Mouse (Mus musculus) liver, embryonic 15.5 days (tissue): ENCODE measurements at regions not wholly inside any gene's neighbourhood (a gene's known extent, or its start where the extent isn't known, plus 50 kb on each side); places are given as distances from the start of the nearest gene placed in this dataset.

Experiments used
- ATAC-seq: fragments of 200-750 bp; cut with Nextera tagmentation; 2 replicates; pipeline ENCODE4 v1.8.0; 2017; ENCODE audit warnings: moderate number of reproducible peaks, mild to moderate bottlenecking, moderate library complexity; ENCODE audit not compliant: insufficient read depth
- H3K27ac ChIP-seq: fragments of 300-500 bp; sonication (generic); replicated peaks from 2 replicates; pipeline ENCODE4 v1.5.1; 2015; ENCODE audit warnings: mild to moderate bottlenecking, inconsistent platforms
- H3K27me3 ChIP-seq: fragments of 300-500 bp; sonication (generic); 2 replicates; pipeline ENCODE4 v1.6.1; 2015; ENCODE audit warnings: mild to moderate bottlenecking, inconsistent platforms
- H3K36me3 ChIP-seq: fragments of 300-500 bp; sonication (generic); replicated peaks from 2 replicates; pipeline ENCODE4 v1.6.1; 2015; ENCODE audit warnings: moderate library complexity, mild to moderate bottlenecking, inconsistent platforms
- H3K4me1 ChIP-seq: fragments of 300-500 bp; sonication (generic); replicated peaks from 2 replicates; pipeline ENCODE4 v1.6.1; 2015; ENCODE audit warnings: inconsistent platforms
- H3K4me2 ChIP-seq: fragments of 300-500 bp; sonication (generic); 2 replicates; pipeline ENCODE4 v1.6.1; 2015; ENCODE audit warnings: moderate library complexity, mild to moderate bottlenecking, inconsistent platforms
- H3K4me3 ChIP-seq: fragments of 300-500 bp; sonication (generic); replicated peaks from 2 replicates; pipeline ENCODE4 v1.5.1; 2015; ENCODE audit warnings: mild to moderate bottlenecking, inconsistent platforms
- H3K9ac ChIP-seq: fragments of 300-500 bp; sonication (generic); 2 replicates; pipeline ENCODE4 v1.6.1; 2015; ENCODE audit warnings: moderate library complexity, mild to moderate bottlenecking, inconsistent platforms
- H3K9me3 ChIP-seq: fragments of 300-500 bp; sonication (generic); replicated peaks from 2 replicates; pipeline ENCODE4 v1.6.1; 2016; ENCODE audit warnings: inconsistent platforms
- WGBS: fragments of 180-500 bp; shearing (Covaris S2); methylation state at CpG from one replicate; pipeline ENCODE4 v1.1.7; 2015; ENCODE audit warnings: mixed read lengths; ENCODE audit not compliant: insufficient replicate concordance; 5-methylcytosine and 5-hydroxymethylcytosine counted together

- H3K4me3 ChIP-seq, result no peak overlapping the region
- H3K4me1 ChIP-seq, result no peaks in the 10 kb centered on the region
- no peaks in the 10 kb centered on the region for H3K9me3 ChIP-seq
- 42% methylated on average over 8 of the region's 8 CpGs for WGBS
- ATAC-seq, result no peak
- no peaks in the 10 kb centered on the region for H3K36me3 ChIP-seq
- H3K4me2 ChIP-seq, result no peak overlapping the region
- H3K27ac ChIP-seq, result no peak overlapping the region
- no peak overlapping the region for H3K9ac ChIP-seq
- no peaks in the 10 kb centered on the region for H3K27me3 ChIP-seq
Observed at GRCm38 (mm10) chr13:44018489-44019303, 234.1 kb downstream of the Cd83 start.

- no peak overlapping the region for H3K4me3 ChIP-seq
- no peak for ATAC-seq
- H3K4me1 ChIP-seq, result no peaks in the 10 kb centered on the region
- no peaks in the 10 kb centered on the region for H3K36me3 ChIP-seq
- no peaks in the 10 kb centered on the region for H3K9me3 ChIP-seq
- no peak overlapping the region for H3K27ac ChIP-seq
- no peak overlapping the region for H3K4me2 ChIP-seq
- no peaks in the 10 kb centered on the region for H3K27me3 ChIP-seq
- no peak overlapping the region for H3K9ac ChIP-seq
Observed at GRCm38 (mm10) chr13:44019304-44019583, 234.7 kb downstream of the Cd83 start.

- H3K4me1 ChIP-seq, result no peaks in the 10 kb centered on the region
- no peak overlapping the region for H3K4me3 ChIP-seq
- H3K9me3 ChIP-seq, result no peaks in the 10 kb centered on the region
- no peaks in the 10 kb centered on the region for H3K36me3 ChIP-seq
- 37% methylated on average over 7 of the region's 7 CpGs for WGBS
- no peak overlapping the region for H3K27ac ChIP-seq
- H3K27me3 ChIP-seq, result no peaks in the 10 kb centered on the region
- no peak for ATAC-seq
- H3K9ac ChIP-seq, result no peak overlapping the region
- no peak overlapping the region for H3K4me2 ChIP-seq
Observed at GRCm38 (mm10) chr13:44020851-44021250, 236.3 kb downstream of the Cd83 start.

- H3K4me2 ChIP-seq, result no peak overlapping the region
- H3K4me1 ChIP-seq, result no peaks in the 10 kb centered on the region
- no peak overlapping the region for H3K4me3 ChIP-seq
- H3K9me3 ChIP-seq, result no peaks in the 10 kb centered on the region
- H3K27ac ChIP-seq, result no peak overlapping the region
- no peak for ATAC-seq
- 71% methylated on average over 10 of the region's 10 CpGs for WGBS
- H3K36me3 ChIP-seq, result no peaks in the 10 kb centered on the region
- no peak overlapping the region for H3K9ac ChIP-seq
- no peaks in the 10 kb centered on the region; the same call in 1 of the 2 replicates for H3K27me3 ChIP-seq
Observed at GRCm38 (mm10) chr13:44022106-44022505, 237.5 kb downstream of the Cd83 start.

GRCm38 (mm10) chr13:44024612-44025011, 240.0 kb downstream of the Cd83 start:
- H3K4me1 ChIP-seq, result no peaks in the 10 kb centered on the region
- H3K9me3 ChIP-seq, result no peaks in the 10 kb centered on the region
- no peak overlapping the region for H3K9ac ChIP-seq
- peaks cover 5% of the 10 kb centered on the region; the same call in 1 of the 2 replicates for H3K27me3 ChIP-seq
- 34% methylated on average over 3 of the region's 3 CpGs for WGBS
- no peak overlapping the region for H3K4me2 ChIP-seq
- H3K4me3 ChIP-seq, result no peak overlapping the region
- ATAC-seq, result no peak
- no peak overlapping the region for H3K27ac ChIP-seq
- no peaks in the 10 kb centered on the region for H3K36me3 ChIP-seq

- 39% methylated on average over 26 of the region's 26 CpGs for WGBS
- H3K36me3 ChIP-seq, result no peaks in the 10 kb centered on the region
- no peak overlapping the region for H3K27ac ChIP-seq
- H3K4me3 ChIP-seq, result no peak overlapping the region
- ATAC-seq, result no peak
- H3K27me3 ChIP-seq, result peaks cover 5% of the 10 kb centered on the region; the same call in 1 of the 2 replicates
- H3K4me2 ChIP-seq, result no peak overlapping the region
- H3K4me1 ChIP-seq, result 0 out of 2 replicates have a peak, but pooled peaks cover 2% of the 10 kb centered on the region
- no peak overlapping the region for H3K9ac ChIP-seq
- no peaks in the 10 kb centered on the region for H3K9me3 ChIP-seq
Observed at GRCm38 (mm10) chr13:44026321-44027255, 242.0 kb downstream of the Cd83 start.

GRCm38 (mm10) chr13:44028081-44028480, 243.5 kb downstream of the Cd83 start:
- Histone ChIP-seq H3K4me1 (0 out of 2 replicates have a peak, but pooled peaks cover 2% of the 10 kb centered on the region), H3K9me3 (no peaks in the 10 kb centered on the region), H3K9ac (no peak overlapping the region), H3K36me3 (no peaks in the 10 kb centered on the region), H3K27ac (no peak overlapping the region), H3K4me3 (no peak overlapping the region), H3K4me2 (no peak overlapping the region), H3K27me3 (peaks cover 5% of the 10 kb centered on the region; the same call in 1 of the 2 replicates)
- 71% methylated on average over 6 of the region's 6 CpGs for WGBS
- no peak for ATAC-seq

GRCm38 (mm10) chr13:44030590-44030989, 246.0 kb downstream of the Cd83 start:
- Histone ChIP-seq H3K4me1 (0 out of 2 replicates have a peak, but pooled peaks cover 2% of the 10 kb centered on the region), H3K9me3 (no peaks in the 10 kb centered on the region), H3K9ac (no peak overlapping the region), H3K27ac (no peak overlapping the region), H3K36me3 (no peaks in the 10 kb centered on the region), H3K27me3 (peaks cover 5% of the 10 kb centered on the region; the same call in 1 of the 2 replicates), H3K4me3 (no peak overlapping the region), H3K4me2 (no peak overlapping the region)
- WGBS, result 23% methylated on average over 5 of the region's 5 CpGs
- no peak for ATAC-seq

- Histone ChIP-seq H3K4me1 (no peaks in the 10 kb centered on the region), H3K4me2 (no peak overlapping the region), H3K27ac (no peak overlapping the region), H3K9ac (no peak overlapping the region), H3K4me3 (no peak overlapping the region), H3K27me3 (no peaks in the 10 kb centered on the region), H3K9me3 (no peaks in the 10 kb centered on the region), H3K36me3 (no peaks in the 10 kb centered on the region)
- ATAC-seq, result no peak
- WGBS, result 66% methylated on average over 8 of the region's 8 CpGs
Observed at GRCm38 (mm10) chr13:44037774-44038294, 253.3 kb downstream of the Cd83 start.

GRCm38 (mm10) chr13:44038322-44038721, 253.7 kb downstream of the Cd83 start:
- no peak for ATAC-seq
- no peak overlapping the region for H3K4me2 ChIP-seq
- no peak overlapping the region for H3K9ac ChIP-seq
- no peak overlapping the region for H3K4me3 ChIP-seq
- no peak overlapping the region for H3K27ac ChIP-seq
- H3K36me3 ChIP-seq, result no peaks in the 10 kb centered on the region
- no peaks in the 10 kb centered on the region for H3K27me3 ChIP-seq
- no peaks in the 10 kb centered on the region for H3K9me3 ChIP-seq
- no peaks in the 10 kb centered on the region for H3K4me1 ChIP-seq
- 46% methylated on average over 7 of the region's 7 CpGs for WGBS

GRCm38 (mm10) chr13:44040640-44041039, 256.1 kb downstream of the Cd83 start:
- Histone ChIP-seq H3K9me3 (no peaks in the 10 kb centered on the region), H3K4me1 (no peaks in the 10 kb centered on the region), H3K9ac (no peak overlapping the region), H3K36me3 (no peaks in the 10 kb centered on the region), H3K4me3 (no peak overlapping the region), H3K4me2 (no peak overlapping the region), H3K27ac (no peak overlapping the region), H3K27me3 (no peaks in the 10 kb centered on the region)
- no peak for ATAC-seq
- 52% methylated on average over 7 of the region's 7 CpGs for WGBS
